Mouse (Mus musculus) urinary bladder, postnatal 0 days (tissue): ENCODE results near the gene Dync2h1. TPM values are rescaled to one million over a fixed set of nuclear protein-coding genes. Genes with fewer than 3 reads are reported as not detected.

Source experiments
- polyA plus RNA-seq: library from polyadenylated mRNA; unstranded; fragments of >200 nt; fragmentation: Nextera tagmentation; extraction: Ambion mirVana; gene quantifications from 2 replicates; pipeline ENCODE4 v1.2.1, GENCODE M21; 2015

Gene Dync2h1
- 3.4 and 4.2 TPM in 2 replicates for polyA plus RNA-seq

GRCm38 (mm10) chr9:7184172-7184896, at the start of gene Dync2h1, which contains the start of gene Dcun1d5:
Dync2h1 (minus strand) TSS chr9:7184446.
Dcun1d5 (plus strand) TSS chr9:7184520.

Other genes starting within 250 kb of the Dync2h1 start
- gene Dcun1d5, start 74 bp upstream of the Dync2h1 start, polyA plus RNA-seq: 92.1 and 103 TPM in 2 replicates
- 0.06 and 0.14 TPM in 2 replicates for gene Mmp13, start 88.1 kb upstream of the Dync2h1 start, polyA plus RNA-seq
- 0.19 and 0.71 TPM in 2 replicates for gene Mmp12, start 159.9 kb upstream of the Dync2h1 start, polyA plus RNA-seq
- gene Mmp1b, start 203.6 kb upstream of the Dync2h1 start, polyA plus RNA-seq: not detected in 2 replicates